In genomic region chr10:109358812-109359211, GRCm38 (mm10) we compare ENCODE assay signal across 22 mouse cellular contexts.
DNase-seq lines count a peak whose midpoint lies in the region; ATAC-seq and TF ChIP-seq lines count a peak whose summit lies in the region.
"Had no signal": no experiment of that assay in that cellular context is flagged by ENCODE, and none has a peak within 500 bp of the region (broad histone marks: within the 10 kb centered on the region; RNA-seq: fewer than 3 reads in every experiment).

No protein-coding gene starts in this region.

- no peaks in the 10 kb centered on the region for H3K36me3 ChIP-seq in forebrain, embryonic 15.5 days
- H3K36me3 ChIP-seq in forebrain, embryonic 11.5 days (ENCODE audit: control insufficient read depth, insufficient read depth, low read length): no peaks in the 10 kb centered on the region
- no peaks in the 10 kb centered on the region for H3K36me3 ChIP-seq in kidney, embryonic 14.5 days (ENCODE audit: control insufficient read depth, insufficient read depth, low read length)
- H3K36me3 ChIP-seq: lung, embryonic 15.5 days; midbrain, embryonic 13.5 days had no signal

- H3K27ac ChIP-seq in forebrain, embryonic 15.5 days (replicated peaks): peak overlapping the region; percentile 55
- H3K27ac ChIP-seq in forebrain, embryonic 11.5 days (ENCODE audit: low read depth, low read length): no peak overlapping the region
- peak overlapping the region; percentile 16 for H3K27ac ChIP-seq in left cerebral cortex, adult 2 months
- H3K27ac ChIP-seq in kidney, embryonic 14.5 days (ENCODE audit: low read depth, low read length): no peak overlapping the region
- H3K27ac ChIP-seq: liver, embryonic 14.5 days; lung, embryonic 15.5 days; midbrain, embryonic 13.5 days had no signal

- ATAC-seq in forebrain, embryonic 15.5 days (replicated peaks): peak; percentile 65
- no peak for ATAC-seq in forebrain, embryonic 11.5 days (replicated peaks; ENCODE audit: low FRiP score)
- no peak for ATAC-seq in kidney, embryonic 14.5 days (ENCODE audit: low FRiP score, low TSS enrichment)
- ATAC-seq: hindbrain, embryonic 16.5 days; midbrain, embryonic 13.5 days had no signal

- H3K4me2 ChIP-seq in forebrain, embryonic 15.5 days (replicated peaks): no peak overlapping the region
- no peak overlapping the region for H3K4me2 ChIP-seq in forebrain, embryonic 11.5 days (ENCODE audit: low read depth, low read length, severe bottlenecking)
- H3K4me2 ChIP-seq in kidney, embryonic 14.5 days (replicated peaks; ENCODE audit: low read depth, low read length): no peak overlapping the region
- H3K4me2 ChIP-seq: lung, embryonic 15.5 days; midbrain, embryonic 13.5 days had no signal

- H3K4me3 ChIP-seq in forebrain, embryonic 15.5 days: no peak overlapping the region
- H3K4me3 ChIP-seq in forebrain, embryonic 11.5 days (ENCODE audit: low read depth, low read length): no peak overlapping the region
- no peak overlapping the region for H3K4me3 ChIP-seq in left cerebral cortex, adult 2 months
- H3K4me3 ChIP-seq in kidney, embryonic 14.5 days (ENCODE audit: low read length): no peak overlapping the region
- H3K4me3 ChIP-seq: lung, embryonic 15.5 days; midbrain, embryonic 13.5 days; myocyte had no signal

- TF ChIP-seq CTCF in left cerebral cortex, adult 2 months (IDR thresholded peaks at IDR 0.05): no peak

- 35% methylated on average over 6 of the region's 6 CpGs for WGBS in forebrain, embryonic 15.5 days
- 73% methylated on average over 6 of the region's 6 CpGs for WGBS in forebrain, embryonic 11.5 days
- WGBS in kidney, embryonic 14.5 days: 78% methylated on average over 6 of the region's 6 CpGs

- H3K4me1 ChIP-seq in forebrain, embryonic 15.5 days: peaks cover 22% of the 10 kb centered on the region
- H3K4me1 ChIP-seq in forebrain, embryonic 11.5 days (replicated peaks; ENCODE audit: control insufficient read depth, insufficient read depth, low read length): no peaks in the 10 kb centered on the region
- no peaks in the 10 kb centered on the region for H3K4me1 ChIP-seq in kidney, embryonic 14.5 days (ENCODE audit: control insufficient read depth, insufficient read depth, low read length)
- H3K4me1 ChIP-seq: lung, embryonic 15.5 days had no signal

- DNase-seq in forebrain, embryonic 11.5 days (ENCODE audit: low spot score): no peak
- DNase-seq in left cerebral cortex, adult 2 months (ENCODE audit: extremely low spot score in 1 of 2, low spot score in 2 of 2): no peak
- no peak for DNase-seq in left cerebral cortex, postnatal 10 days (ENCODE audit: extremely low spot score in 1 of 2, low spot score in 2 of 2)
- peak; percentile 5 for DNase-seq in right cerebral cortex, postnatal 25 days
- no peak for DNase-seq in right cerebral cortex, postnatal 4 days
- DNase-seq: adrenal gland, postnatal 14 days; cerebellum, adult 18-20 months; cerebellum, postnatal 36 days; gastrocnemius, postnatal 14 days; heart, adult 18-20 months; heart, postnatal 4 days; kidney, adult 18-20 months; kidney, postnatal 10 days; thymus, adult 2 months had no signal

- intact Hi-C loops in left cerebral cortex, adult 2 months (cut with DNase I): no loop called here
- intact Hi-C loops in left cerebral cortex, postnatal 10 days (cut with DNase I): no loop called here

- no peaks in the 10 kb centered on the region for H3K27me3 ChIP-seq in forebrain, embryonic 15.5 days
- no peaks in the 10 kb centered on the region for H3K27me3 ChIP-seq in forebrain, embryonic 11.5 days (ENCODE audit: control insufficient read depth, insufficient read depth, low read length)
- H3K27me3 ChIP-seq in kidney, embryonic 14.5 days (ENCODE audit: control insufficient read depth, insufficient read depth, low read length): no peaks in the 10 kb centered on the region
- H3K27me3 ChIP-seq: CH12.LX; lung, embryonic 15.5 days; midbrain, embryonic 13.5 days had no signal

- H3K9ac ChIP-seq in forebrain, embryonic 15.5 days (replicated peaks): no peak overlapping the region
- no peak overlapping the region for H3K9ac ChIP-seq in forebrain, embryonic 11.5 days (ENCODE audit: low read length)
- H3K9ac ChIP-seq in kidney, embryonic 14.5 days (ENCODE audit: low read depth, low read length): no peak overlapping the region
- H3K9ac ChIP-seq: liver, embryonic 14.5 days; lung, embryonic 15.5 days; midbrain, embryonic 13.5 days had no signal

- no peaks in the 10 kb centered on the region for H3K9me3 ChIP-seq in forebrain, embryonic 15.5 days
- no peaks in the 10 kb centered on the region for H3K9me3 ChIP-seq in forebrain, embryonic 11.5 days (ENCODE audit: control insufficient read depth, low read length)
- no peaks in the 10 kb centered on the region for H3K9me3 ChIP-seq in kidney, embryonic 14.5 days (ENCODE audit: control insufficient read depth, low read length)
- H3K9me3 ChIP-seq: lung, embryonic 15.5 days; midbrain, embryonic 13.5 days had no signal

Comparison
In these comparisons a context has a peak if more than half of its experiments do, and no peak if none do; other contexts are left out.
1. H3K27ac ChIP-seq: peak in forebrain, embryonic 15.5 days (single experiment) and left cerebral cortex, adult 2 months (single experiment); none in forebrain, embryonic 11.5 days (single experiment) and kidney, embryonic 14.5 days (single experiment).